Mouse (Mus musculus): ENCODE results near the gene Atp5j2.

GRCm38 (mm10) chr5:145200387-145200786 is 8.5 kb upstream of the Atp5j2 start:
- TF ChIP-seq TAL1 (IDR thresholded peaks at IDR 0.05; ENCODE audit: low read length): no peak
- no peak for TF ChIP-seq GATA1 (IDR thresholded peaks at IDR 0.05; ENCODE audit: low read length)
